Mouse (Mus musculus): ENCODE data around the gene Trarg1. TPM values are rescaled to one million over a fixed set of nuclear protein-coding genes. Genes with fewer than 3 reads are reported as not detected.
"Not testable (repeated sequence)": the region's sequence is repeated elsewhere in the genome, so short reads cannot be mapped to it uniquely, and the experiment has no call there.

Trarg1 gene
- not detected for total RNA-seq (2018; cell fraction: chromatin; rRNA removed)
- total RNA-seq (2018; cell fraction: cytosol; rRNA removed), result under 1 TPM in 2 of 26 experiments, not detected in 24; 0.03 to 0.05 TPM
- total RNA-seq (2018; cell fraction: nucleus; rRNA removed), result not detected
- not detected in 3 replicates for polyA plus RNA-seq (2018)

- H3K4me3 ChIP-seq (ENCODE audit: inconsistent target); H3K36me3 ChIP-seq (ENCODE audit: inconsistent target); H3K79me2 ChIP-seq (ENCODE audit: inconsistent target); H3K27ac ChIP-seq: not testable (repeated sequence)
- 54% methylated on average over 6 of the region's 8 CpGs for WGBS (ENCODE audit: missing documents)
Measured at GRCm38 (mm10) chr11:76679508-76679907, at the start of gene Trarg1. TSS of gene Trarg1 (plus strand) at chr11:76679808.

DNA sequence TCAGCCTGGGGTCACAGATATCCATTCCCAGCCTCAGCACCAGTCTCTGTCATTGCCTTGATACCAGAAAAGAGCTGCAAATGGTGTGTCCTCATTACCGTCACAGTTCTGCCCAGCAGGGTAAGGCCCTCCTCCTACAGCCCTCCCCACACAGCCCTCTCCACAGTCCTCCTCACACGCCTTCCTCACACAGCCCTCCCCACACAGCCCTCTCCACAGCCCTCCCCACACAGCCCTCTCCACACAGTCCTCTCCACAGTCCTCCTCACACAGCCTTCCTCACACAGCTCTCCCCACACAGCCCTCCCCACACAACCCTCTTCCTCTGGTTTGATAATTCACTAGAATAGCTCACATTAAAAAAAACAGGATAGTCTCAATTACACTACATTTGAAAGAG, 49.6 kb upstream of the Trarg1 start:
- Histone ChIP-seq H3K79me2 (ENCODE audit: inconsistent target) (no peaks in the 10 kb centered on the region), H3K4me3 (ENCODE audit: inconsistent target) (no peak overlapping the region), H3K27ac (no peak overlapping the region), H3K36me3 (ENCODE audit: inconsistent target) (no peaks in the 10 kb centered on the region)
- WGBS (ENCODE audit: missing documents), result 83% methylated on average over 2 of the region's 2 CpGs

GRCm38 (mm10) chr11:76630487-76630886, 49.1 kb upstream of the Trarg1 start:
- Histone ChIP-seq H3K36me3 (ENCODE audit: inconsistent target) (no peaks in the 10 kb centered on the region), H3K4me3 (ENCODE audit: inconsistent target) (no peak overlapping the region), H3K79me2 (ENCODE audit: inconsistent target) (no peaks in the 10 kb centered on the region), H3K27ac (no peak overlapping the region)
- WGBS (ENCODE audit: missing documents), result 97% methylated on average over 5 of the region's 5 CpGs

DNA sequence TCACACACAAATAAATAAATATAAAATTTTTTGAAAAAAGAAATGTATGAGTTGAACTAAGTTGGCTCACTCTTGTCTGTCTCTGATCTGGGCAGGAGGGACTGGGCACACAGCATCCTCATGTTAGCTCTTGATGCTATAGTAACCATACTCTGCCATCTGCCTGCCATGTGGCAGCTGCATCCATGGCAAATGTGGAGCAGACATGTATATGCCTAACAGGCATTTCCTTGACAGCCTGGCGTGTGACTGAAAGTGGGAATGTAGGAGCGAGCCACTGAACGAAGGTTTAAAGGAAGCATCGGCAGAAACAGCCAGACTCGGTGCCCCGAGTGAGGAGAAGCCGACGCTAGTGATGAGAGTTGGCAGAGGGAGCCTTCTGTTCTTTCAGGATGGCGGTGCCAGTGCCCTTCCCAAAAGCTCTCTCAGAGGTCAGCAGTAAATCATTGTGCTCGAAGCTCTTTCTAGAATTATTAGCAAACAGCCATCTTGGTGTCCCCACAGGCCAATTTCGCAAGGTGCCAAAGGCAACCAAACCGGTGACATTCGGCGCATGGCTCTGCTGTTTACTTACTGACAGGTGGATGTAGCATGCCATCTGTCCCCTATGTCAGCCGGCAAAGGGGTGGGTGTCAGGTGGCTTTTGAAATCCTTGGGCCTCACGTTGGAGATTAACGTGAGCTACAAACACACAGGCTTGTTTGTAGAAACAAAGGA, 40.2 kb upstream of the Trarg1 start:
- 86% methylated on average over 17 of the region's 17 CpGs for WGBS (ENCODE audit: missing documents)
- H3K79me2 ChIP-seq (ENCODE audit: inconsistent target), result no peaks in the 10 kb centered on the region
- H3K27ac ChIP-seq, result no peak overlapping the region
- H3K4me3 ChIP-seq (ENCODE audit: inconsistent target), result no peak overlapping the region
- H3K36me3 ChIP-seq (ENCODE audit: inconsistent target), result no peaks in the 10 kb centered on the region

DNA sequence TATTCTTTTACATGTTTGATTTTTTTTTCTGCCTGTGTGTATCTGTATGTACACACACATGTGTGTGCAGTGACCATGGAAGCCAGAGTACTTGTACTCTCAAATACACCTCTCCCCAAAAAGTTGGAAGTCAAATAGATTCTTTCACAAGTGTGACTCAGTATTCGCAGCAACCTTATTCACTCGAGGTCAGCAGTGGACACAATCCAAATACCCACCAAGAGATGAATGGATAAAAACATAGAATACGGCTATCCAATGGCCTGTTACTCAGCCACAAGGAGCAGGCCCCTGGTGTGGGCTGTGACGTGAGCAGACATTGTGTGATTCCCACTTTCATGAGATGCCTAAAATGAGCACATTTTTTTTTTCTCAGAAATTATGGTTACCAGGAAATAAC, 39.4 kb upstream of the Trarg1 start:
- H3K36me3 ChIP-seq (ENCODE audit: inconsistent target), result no peaks in the 10 kb centered on the region
- no peak overlapping the region for H3K4me3 ChIP-seq (ENCODE audit: inconsistent target)
- no peaks in the 10 kb centered on the region for H3K79me2 ChIP-seq (ENCODE audit: inconsistent target)
- no peak overlapping the region for H3K27ac ChIP-seq
- 81% methylated on average over 4 of the region's 4 CpGs for WGBS (ENCODE audit: missing documents)

DNA sequence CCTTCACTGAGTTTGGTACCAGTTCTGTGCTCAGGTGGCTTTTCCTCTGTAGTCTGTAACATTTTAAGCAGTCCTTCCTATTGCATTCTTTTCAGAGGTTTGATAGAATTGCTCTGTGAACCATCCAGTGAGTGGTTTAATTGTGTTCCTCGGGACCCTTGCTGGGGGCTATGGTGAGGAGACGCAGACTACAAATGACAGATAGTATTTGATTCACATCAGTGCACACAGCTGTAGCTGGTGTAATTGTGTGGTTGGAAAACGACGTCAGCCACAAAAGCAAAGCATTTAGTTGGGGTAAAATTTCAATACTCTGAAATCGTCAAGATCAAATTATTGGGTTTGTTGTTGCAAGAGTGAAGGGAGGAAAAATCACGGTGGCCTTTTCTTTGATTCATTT, 35.4 kb upstream of the Trarg1 start:
- Histone ChIP-seq H3K36me3 (ENCODE audit: inconsistent target) (no peaks in the 10 kb centered on the region), H3K79me2 (ENCODE audit: inconsistent target) (no peaks in the 10 kb centered on the region), H3K27ac (no peak overlapping the region), H3K4me3 (ENCODE audit: inconsistent target) (no peak overlapping the region)
- 80% methylated on average over 6 of the region's 6 CpGs for WGBS (ENCODE audit: missing documents)

- 30% methylated on average over 9 of the region's 9 CpGs for WGBS (ENCODE audit: missing documents)
- no peak overlapping the region for H3K4me3 ChIP-seq (ENCODE audit: inconsistent target)
- H3K79me2 ChIP-seq (ENCODE audit: inconsistent target), result no peaks in the 10 kb centered on the region
- 0 out of 2 replicates have a peak overlapping the region, but pooled peaks have one; percentile 1 for H3K27ac ChIP-seq
- H3K36me3 ChIP-seq (ENCODE audit: inconsistent target), result no peaks in the 10 kb centered on the region
Measured at GRCm38 (mm10) chr11:76645036-76645435, 34.6 kb upstream of the Trarg1 start.

- Histone ChIP-seq H3K36me3 (ENCODE audit: inconsistent target) (no peaks in the 10 kb centered on the region), H3K79me2 (ENCODE audit: inconsistent target) (no peaks in the 10 kb centered on the region), H3K27ac (peak overlapping the region; percentile 25; the same call in 1 of the 2 replicates), H3K4me3 (ENCODE audit: inconsistent target) (peak overlapping the region; percentile 23)
- under 1% methylated on average over 19 of the region's 19 CpGs for WGBS (ENCODE audit: missing documents)
Measured at GRCm38 (mm10) chr11:76645955-76646354, 33.7 kb upstream of the Trarg1 start.

DNA sequence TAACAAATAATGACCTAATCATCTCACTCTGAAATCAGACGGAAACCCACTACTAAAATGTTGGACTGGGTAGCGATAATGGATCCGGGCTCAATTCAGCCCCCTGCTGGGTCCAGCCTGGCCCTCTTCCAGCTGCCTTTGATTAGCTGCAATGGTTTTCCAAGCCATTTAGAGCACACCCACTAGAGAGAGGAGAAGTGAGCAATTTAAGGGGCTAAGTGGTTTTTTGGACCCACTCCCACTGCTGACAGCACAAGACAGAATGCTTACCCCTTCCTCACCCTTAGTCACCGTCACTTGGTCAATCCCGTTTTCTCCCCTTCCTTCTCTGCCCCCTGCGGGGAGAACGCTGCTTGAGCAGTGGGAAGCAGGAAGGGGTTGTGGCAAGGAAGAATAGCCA, 32.5 kb upstream of the Trarg1 start:
- Histone ChIP-seq H3K79me2 (ENCODE audit: inconsistent target) (no peaks in the 10 kb centered on the region), H3K4me3 (ENCODE audit: inconsistent target) (no peak overlapping the region), H3K36me3 (ENCODE audit: inconsistent target) (no peaks in the 10 kb centered on the region), H3K27ac (no peak overlapping the region)
- WGBS (ENCODE audit: missing documents), result 49% methylated on average over 7 of the region's 7 CpGs

DNA sequence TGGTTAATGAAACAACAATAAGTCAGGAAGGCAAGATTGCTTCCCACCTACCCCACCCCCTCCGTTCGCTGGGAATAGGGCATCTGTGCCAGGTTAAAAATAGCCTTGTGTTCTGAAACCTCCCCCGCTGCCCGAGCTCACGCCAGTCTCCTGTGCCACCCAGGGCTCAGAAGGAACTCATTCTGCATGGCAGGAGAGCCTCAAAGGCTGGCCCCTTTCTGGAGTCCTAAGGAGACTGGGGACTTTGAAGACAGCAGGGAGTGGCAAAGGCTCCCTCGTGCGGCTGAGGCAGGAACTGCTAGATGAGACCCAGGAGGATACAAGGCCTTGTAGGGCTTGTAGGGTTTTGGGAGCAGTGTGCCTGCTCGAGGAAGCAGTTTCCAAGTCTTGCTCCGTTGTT, 32.1 kb upstream of the Trarg1 start:
- no peak overlapping the region for H3K27ac ChIP-seq
- WGBS (ENCODE audit: missing documents), result 4% methylated on average over 9 of the region's 9 CpGs
- H3K79me2 ChIP-seq (ENCODE audit: inconsistent target), result no peaks in the 10 kb centered on the region
- H3K36me3 ChIP-seq (ENCODE audit: inconsistent target), result no peaks in the 10 kb centered on the region
- H3K4me3 ChIP-seq (ENCODE audit: inconsistent target), result no peak overlapping the region

DNA sequence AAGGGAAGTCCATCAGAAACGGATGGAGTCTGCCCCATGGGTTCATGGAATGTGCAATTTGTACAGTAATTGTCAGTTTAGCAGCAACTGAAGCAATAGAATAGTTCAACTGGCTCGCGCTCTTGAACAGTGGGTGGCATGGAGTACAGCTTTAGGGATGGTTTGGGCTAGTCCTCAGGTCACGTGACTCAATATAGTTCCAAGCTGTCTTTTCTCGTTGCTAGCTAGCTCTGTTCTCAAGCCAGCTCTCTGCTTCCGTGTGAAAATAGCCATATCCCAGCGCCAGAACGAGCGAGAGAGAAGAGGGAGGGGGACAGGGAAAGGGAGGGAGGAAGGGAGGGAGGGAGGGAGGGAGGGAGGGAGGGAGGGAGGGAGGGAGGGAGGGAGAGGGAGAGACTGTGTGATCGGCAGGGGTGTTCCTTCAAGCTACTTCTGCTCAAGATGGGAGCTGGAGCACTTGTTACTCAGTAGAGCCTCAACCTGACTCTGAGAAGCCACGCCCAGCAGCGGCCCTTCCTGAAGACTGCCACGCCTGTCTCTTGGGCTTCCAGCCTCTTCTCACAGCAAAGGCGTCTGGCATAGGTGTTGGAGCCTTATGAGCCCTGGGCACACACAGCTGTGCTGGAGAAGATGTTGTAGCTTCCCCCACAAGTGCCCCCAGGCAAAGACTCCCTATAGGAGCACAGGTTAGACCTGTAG, 28.6 kb upstream of the Trarg1 start:
- Histone ChIP-seq H3K79me2 (ENCODE audit: inconsistent target) (no peaks in the 10 kb centered on the region), H3K4me3 (ENCODE audit: inconsistent target) (no peak overlapping the region), H3K36me3 (ENCODE audit: inconsistent target) (no peaks in the 10 kb centered on the region), H3K27ac (no peak overlapping the region)
- WGBS (ENCODE audit: missing documents), result 78% methylated on average over 10 of the region's 14 CpGs

- Histone ChIP-seq H3K36me3 (ENCODE audit: inconsistent target) (no peaks in the 10 kb centered on the region), H3K79me2 (ENCODE audit: inconsistent target) (no peaks in the 10 kb centered on the region), H3K4me3 (ENCODE audit: inconsistent target) (no peak overlapping the region), H3K27ac (no peak overlapping the region)
- 74% methylated on average over 2 of the region's 3 CpGs for WGBS (ENCODE audit: missing documents)
Measured at GRCm38 (mm10) chr11:76652838-76653334, 26.7 kb upstream of the Trarg1 start.

- Histone ChIP-seq H3K4me3 (ENCODE audit: inconsistent target) (no peak overlapping the region), H3K79me2 (ENCODE audit: inconsistent target) (no peaks in the 10 kb centered on the region)
Measured at GRCm38 (mm10) chr11:76655106-76655505, 24.5 kb upstream of the Trarg1 start.

GRCm38 (mm10) chr11:76657450-76657970, 22.1 kb upstream of the Trarg1 start:
- Histone ChIP-seq H3K79me2 (ENCODE audit: inconsistent target) (no peaks in the 10 kb centered on the region), H3K4me3 (ENCODE audit: inconsistent target) (no peak overlapping the region), H3K27ac (no peak overlapping the region), H3K36me3 (ENCODE audit: inconsistent target) (no peaks in the 10 kb centered on the region)
- WGBS (ENCODE audit: missing documents), result 90% methylated on average over 4 of the region's 4 CpGs

More at GRCm38 (mm10) chr11:76655106-76655505, 24.5 kb upstream of the Trarg1 start:
- Histone ChIP-seq H3K36me3 (ENCODE audit: inconsistent target) (no peaks in the 10 kb centered on the region), H3K27ac (no peak overlapping the region)
- WGBS (ENCODE audit: missing documents), result 12% methylated on average over 10 of the region's 10 CpGs
